Mouse (Mus musculus) cerebellum, adult 2 months (tissue): ENCODE measurements around the gene Ssbp3.

Experiments used
- CTCF ChIP-seq: fragments of 200-500 bp; IDR thresholded peaks from 2 replicates; pipeline ENCODE4 v1.5.1; 2011; ENCODE audit warnings: low read depth, mild to moderate bottlenecking, control low read depth, low read length, moderate library complexity, borderline replicate concordance; ENCODE audit not compliant: insufficient read depth
- POLR2A ChIP-seq: fragments of 200-500 bp; IDR thresholded peaks from 2 replicates; pipeline ENCODE4 v1.6.1; 2011; ENCODE audit warnings: low read length, control low read depth, borderline replicate concordance; ENCODE audit not compliant: insufficient read depth

- TF ChIP-seq CTCF: no peak
- no peak for TF ChIP-seq POLR2A
These were observed 83.8 kb downstream of the Ssbp3 start for GRCm38 (mm10) chr4:106994252-106994651.
